Mouse (Mus musculus) cerebellum, postnatal 10 days (tissue): ENCODE results near the gene Uri1.

Experiments
- DNase-seq, 2 experiments: peaks; one replicate each; pipeline ENCODE4 v3.0.0; 2021; ENCODE audit warnings: mixed read lengths in 2 of 2

The Uri1 gene

DNA sequence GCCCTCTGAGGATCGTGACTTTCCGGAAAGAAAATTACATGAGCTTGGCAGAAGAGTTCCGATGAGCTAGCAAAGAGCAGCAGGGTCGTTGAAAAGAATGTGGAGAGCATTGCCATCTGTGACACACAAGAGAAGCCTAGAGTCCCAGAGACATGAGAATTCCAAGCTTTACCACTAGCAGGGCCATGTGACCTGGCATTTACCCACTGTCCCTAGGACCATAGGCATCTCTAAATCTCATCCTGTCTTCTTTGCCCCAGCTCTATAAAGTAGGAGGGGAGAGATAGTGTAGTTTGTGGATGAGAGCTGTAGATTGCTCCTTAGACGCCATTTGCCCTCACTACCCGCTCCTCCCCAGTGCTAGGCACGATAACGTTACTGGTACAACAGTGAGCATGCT lies at the start of gene Uri1:
Gene Uri1, minus strand, starts transcription at position 101 of the 400 bp plus-strand sequence.
- DNase-seq = no peak

DNA sequence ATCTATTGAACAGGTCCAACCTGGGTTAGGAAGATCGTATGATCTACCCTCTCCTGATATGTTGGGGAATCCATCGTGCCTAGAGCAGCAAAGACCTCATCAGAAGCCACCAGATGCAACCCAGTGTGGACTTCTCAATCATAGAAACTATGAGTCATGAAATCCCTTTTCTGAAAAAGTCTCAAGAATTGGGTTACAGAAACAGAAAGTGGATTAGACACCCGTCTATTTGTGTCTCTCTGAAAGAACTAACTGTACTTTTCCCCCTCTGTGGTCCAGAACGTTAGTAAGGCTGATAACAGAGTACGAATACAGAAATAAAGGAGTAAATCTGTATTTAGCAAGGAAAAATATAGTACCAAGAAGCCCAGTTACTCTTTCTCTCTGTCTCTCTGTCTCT lies 47.7 kb upstream of the Uri1 start:
- DNase-seq = no peak

DNA sequence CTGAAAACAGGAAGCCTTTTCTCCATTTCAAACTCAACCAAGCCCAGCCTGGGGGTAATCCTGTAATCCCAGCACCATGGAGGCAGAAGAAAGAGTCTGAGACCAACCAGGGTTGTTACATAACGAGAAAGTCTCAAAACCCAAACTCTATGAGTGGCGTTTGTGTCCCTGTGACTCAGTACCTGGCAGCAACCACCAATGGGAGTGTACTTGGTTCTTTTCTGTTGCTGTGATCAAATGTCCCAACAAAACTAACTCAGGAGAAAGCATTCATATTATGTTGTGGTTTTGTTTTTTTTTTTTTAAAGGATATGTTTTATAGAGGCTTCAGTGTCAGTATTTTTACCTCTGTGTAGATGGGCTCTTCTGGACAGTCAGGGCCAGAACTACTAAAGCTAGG lies 47.3 kb upstream of the Uri1 start:
- DNase-seq = no peak

DNA sequence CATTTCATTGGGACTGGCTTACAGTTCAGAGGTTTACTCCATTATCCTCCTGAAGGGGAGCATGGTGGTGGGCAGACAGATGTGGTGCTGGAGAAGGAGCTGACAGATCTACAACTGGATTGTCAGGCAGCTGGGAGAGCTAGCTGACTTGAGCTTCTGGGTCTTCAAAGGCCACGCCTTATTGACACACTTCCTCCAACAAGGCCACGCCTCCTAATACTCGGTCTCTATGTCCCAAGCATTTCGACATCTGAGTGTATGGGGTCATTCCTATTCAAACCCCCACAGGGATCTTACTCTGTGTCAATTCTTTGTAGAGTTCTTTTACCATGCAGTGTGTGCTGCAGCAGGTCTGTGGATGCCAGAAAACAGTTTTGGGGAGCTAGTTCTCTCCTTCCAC lies 41.1 kb upstream of the Uri1 start:
- DNase-seq = no peak

DNA sequence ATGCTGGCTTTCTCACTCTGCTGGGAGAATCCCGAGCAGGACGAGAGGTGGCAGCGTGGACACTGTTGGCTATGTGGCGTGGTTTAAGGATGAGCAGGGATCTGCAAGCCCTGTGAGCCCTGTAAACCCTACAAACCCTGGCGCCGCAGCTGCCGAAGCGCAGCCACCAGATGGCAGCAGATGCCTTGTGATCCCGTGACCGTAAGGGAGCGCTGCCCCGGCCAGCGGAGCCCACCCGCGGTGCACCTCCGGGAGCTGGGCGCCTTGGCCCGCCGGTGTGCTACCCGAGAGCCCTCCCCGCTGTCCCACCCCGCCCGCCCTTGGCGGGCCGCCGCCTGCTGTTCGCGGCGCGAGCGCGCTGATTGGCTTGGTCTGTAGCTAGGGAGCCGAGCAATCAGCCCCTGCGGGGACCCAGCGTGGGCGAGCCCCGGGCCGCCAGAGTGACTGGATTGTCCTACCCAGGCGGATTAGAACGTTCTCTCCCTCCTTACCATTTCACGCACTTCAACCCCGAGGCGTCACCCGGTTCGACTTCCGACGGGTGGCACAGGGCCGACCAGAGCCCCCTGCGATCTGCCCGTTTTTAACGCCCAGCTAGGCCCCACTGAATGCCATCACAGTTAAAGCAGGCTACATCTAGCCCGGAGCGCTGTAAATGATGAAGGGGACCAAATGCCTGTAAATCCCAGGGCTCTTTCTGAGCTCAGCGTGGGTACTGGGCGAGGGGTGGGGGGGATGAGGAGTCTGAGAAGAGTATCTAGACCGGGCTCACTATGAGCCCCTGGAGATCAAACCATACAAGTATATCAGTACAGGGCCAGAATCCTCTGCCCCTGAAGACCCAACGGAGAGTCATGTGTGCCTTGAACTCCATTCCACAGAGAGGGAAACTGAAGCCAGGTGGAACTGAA lies 38.0 kb upstream of the Uri1 start:
- DNase-seq = peak; percentile 94 to 95

DNA sequence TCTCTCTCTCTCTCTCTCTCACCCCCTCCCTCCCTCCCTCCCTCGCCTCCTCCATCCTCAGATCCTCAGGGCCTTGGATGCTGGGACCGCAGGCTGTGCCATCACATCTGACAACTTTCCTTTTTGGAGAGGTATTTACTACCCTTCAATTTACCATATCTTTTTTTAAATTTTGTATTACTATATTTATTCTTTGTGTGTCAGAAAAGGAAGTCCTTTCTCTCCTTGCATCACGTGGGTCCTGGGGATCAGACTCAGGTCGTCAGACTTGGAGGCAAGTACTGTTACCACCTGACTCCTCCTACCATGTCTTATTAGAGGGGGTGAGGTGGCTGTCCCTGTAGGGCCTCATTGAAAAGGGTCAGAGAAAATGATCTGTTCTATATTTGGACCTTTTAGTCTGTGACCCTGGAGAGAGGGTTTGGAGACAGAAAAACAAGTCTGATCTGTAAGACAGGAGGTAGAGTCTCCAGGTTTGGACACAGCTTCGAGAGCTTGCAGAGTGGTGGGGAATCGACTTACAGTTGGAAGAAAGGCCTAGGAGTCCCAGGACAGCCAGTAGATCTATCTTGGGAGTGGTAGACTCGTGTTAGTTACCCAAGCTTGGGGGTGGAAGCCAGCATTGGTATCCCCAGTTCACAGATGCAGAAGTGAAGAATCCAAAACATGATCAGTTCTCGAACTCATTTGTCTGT lies 36.4 kb upstream of the Uri1 start:
- DNase-seq = no peak

DNA sequence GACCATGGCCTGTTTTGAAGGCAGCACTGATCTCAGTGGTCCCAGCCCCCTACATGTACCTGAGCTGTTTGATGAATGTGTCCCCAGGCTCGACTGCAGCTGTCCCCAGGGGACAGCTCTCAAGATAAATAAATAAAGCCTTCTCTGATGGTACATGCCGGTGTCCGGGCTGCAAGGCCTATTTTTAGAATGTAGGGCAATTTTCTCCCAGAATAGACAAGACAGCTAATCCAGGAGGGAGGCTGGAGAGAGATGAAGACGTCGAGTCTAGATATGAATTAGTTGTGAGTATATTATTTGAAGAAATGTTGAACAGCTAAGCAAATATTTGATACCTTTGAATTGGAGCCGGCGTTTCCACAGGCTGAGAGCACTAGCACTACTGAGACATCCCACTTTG lies 35.7 kb upstream of the Uri1 start:
- DNase-seq = peak in 1 of 2 experiments; percentile 15

DNA sequence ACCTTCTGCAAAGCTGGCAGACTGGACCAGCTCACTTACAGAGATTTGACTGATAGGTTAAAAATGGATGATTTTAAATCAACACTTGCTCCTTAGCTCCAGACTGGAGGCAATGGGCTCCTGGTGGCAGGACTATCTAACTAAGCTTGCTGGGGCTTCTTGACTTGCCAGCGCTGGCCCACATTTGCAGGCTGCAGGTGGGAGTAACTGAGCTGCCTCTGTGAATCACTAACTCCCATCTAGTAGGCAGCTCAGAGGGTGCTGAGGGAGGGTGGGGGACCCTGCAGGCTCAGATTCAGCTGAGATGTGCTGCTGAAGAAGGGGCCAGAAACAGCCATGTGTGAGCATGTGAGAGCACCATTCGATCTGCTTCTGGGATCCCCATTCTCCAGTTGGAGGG lies 32.6 kb upstream of the Uri1 start:
- DNase-seq = no peak

DNA sequence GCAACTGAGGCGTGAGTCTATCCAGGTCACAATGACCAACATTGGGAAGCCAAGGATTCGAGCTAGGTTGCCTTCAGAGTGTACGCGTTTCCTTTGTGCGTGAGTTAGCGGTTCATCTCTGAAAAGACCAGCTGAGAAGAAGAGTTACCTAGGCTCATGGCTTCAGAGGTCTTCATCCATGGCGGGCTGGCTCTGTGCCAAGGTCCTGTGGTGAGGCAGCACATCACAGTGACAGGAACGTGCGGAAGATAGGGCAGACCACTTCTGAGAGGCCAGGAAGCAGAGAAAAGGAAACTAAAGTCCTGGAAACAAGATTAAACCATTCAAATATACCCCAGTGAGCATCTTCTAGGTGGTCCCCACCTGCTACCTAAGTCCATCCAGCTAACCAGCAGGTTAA lies 30.9 kb upstream of the Uri1 start:
- DNase-seq = peak; percentile 56 to 59

DNA sequence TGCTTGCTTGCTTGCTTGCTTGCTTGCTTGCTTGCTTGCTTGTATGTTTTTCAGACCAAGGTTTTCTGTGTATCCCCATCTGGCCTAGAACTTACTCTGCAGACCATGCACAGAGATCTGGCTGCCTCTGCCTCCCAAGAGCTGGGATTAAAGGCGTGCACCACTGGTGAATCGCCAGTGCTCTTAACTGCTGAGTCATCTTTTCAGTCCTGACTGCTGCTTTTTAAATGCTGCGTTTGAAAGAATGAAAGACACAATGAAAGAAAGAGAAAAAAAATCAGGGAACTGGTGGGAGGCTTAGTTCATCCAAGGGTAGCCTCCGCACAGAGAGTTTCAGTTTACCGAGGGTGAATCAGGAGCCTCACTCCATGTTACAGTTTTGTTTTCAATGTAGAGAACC lies 23.9 kb upstream of the Uri1 start:
- no peak for DNase-seq

DNA sequence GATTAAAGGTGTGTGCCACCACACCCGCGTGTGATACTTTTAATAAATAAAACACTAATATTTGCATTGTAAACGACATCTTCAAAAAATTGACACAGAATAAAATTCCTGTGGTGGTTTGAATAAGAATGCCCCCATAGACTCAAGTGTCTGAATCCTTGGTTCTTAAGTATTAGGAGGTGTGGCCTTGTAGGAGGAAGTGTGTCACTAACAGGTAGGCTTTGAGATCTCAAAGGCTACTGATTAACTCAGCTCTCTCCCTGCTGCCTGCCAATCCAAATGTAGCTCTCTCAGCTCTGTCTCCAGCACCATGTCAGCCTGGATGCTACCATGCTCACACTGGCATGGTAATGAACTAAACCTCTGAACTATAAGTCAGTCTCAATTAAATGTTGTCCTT lies 17.9 kb upstream of the Uri1 start:
- no peak for DNase-seq

DNA sequence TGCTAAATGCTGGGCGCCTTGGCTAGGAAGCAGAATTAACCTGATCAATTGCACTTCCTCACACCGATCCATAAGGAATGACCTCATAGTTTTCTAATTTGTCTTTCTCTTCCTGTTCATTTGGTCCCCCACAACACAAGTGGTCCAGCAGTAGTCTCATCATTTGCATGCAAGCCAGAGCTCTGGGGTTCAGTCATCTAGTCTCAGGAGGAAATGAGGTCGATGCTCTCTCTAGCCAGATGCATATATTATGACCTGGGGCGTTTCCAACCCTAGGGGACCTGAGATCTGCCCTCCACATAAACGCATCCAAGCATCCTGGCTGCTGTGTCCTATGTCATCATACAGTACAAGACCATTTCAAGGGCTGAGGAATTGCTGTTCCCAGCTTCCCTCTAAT lies 14.2 kb upstream of the Uri1 start:
- no peak for DNase-seq

DNA sequence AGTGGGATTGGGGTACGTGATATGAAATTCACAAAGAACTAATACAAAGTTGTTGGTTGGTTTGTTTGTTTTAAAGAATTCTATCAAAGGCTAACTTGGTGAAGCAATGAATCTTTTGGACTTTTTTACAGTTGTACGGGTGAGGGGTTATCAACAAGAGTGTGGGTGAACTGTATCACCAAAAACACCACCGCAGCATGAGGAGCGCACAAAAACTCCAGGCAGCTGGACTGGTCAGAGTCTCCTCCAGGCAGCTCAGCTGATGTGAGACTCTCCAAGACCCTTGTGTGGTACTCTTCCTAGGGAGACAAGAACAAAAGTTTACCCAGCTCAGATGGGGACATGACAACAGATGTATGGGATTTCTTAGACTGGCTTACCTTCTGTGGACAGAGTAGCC lies 7.8 kb upstream of the Uri1 start:
- no peak for DNase-seq

DNA sequence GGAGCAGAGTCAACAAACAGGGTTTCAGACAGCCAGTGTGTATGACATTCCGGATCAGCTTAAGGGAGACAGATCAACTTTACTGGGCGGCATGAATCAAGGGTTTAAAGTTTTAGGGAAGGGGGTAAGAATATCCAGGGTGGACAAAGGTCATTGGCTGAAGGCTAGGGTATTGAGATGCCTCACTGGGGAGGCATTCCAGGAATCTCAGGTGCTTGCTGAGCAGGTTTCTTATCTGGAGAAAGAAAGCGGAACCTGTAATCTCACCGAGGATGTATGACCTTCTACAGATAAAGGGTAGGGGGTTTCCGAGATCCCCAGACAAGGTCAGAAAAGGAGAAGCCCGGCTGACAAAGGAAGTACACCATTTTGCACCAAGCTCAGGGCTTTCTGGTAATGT lies 7.3 kb upstream of the Uri1 start:
- no peak for DNase-seq

DNA sequence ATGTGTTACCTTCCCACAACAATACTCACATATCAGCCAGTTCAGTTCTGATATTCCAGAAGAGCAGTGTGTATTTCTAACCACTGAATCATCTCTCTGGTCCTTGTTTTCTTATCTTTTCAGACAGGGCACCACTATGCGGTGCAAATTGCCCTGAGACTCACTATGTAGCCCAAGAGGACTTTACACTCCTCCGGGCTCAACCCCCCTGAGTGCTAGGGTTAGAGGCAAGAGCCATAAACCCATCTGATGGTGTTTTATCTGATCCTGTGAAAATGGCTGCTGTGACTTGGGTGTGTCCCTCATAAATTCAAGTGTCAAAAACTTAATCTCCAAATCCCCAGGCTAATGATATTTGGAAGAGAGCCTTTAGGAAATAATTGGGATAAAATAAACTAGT lies 6.6 kb upstream of the Uri1 start:
- DNase-seq = no peak

DNA sequence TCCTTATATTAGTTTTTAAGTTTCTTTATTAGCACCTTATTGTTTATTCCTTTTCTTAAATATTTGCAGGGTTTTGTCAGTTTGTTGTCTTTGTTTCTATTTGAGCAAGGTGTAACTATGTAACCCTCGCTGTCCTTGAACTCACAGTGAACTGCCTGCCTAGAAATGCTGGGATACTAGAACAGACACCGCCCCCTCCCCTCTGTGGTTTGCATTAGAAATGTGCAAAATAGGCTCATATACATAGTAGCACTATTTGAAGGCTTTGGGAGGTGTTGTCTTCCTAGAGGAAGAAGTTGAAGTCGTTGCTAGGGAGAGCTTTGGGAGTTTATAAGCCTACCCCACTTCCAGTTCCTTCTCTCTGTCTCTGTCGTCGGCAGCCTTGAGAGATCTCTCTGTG lies 5.7 kb upstream of the Uri1 start:
- no peak for DNase-seq

DNA sequence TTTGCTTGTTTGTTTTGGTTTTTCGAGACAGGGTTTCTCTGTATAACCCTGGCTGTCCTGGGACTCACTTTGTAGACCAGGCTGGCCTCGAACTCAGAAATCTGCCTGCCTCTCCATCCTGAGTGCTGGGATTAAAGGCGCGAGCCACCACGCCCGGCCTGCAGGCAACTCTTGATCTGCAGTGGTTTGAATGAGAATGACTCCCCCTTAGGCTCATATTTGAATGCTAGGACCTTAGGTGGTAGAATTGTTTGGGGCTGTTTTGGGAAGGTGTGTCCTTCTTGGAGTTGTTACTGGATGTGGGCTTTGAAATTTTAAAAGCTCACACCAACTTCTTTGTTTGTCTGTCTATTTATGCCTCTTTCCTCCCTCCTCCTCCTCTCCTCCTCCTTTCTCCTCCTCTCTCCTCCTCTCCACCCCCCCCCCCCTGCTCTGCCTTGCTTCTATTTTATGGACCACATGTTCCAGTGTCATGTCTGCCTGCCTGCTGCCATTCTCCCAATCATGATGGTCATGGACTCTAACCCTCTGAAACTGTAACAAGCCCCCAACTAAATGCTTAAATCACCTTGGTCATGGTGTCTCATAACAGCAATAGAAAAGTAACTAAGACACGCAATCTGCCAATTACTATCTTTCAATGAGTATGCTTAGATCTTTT lies 4.7 kb upstream of the Uri1 start:
- no peak for DNase-seq

DNA sequence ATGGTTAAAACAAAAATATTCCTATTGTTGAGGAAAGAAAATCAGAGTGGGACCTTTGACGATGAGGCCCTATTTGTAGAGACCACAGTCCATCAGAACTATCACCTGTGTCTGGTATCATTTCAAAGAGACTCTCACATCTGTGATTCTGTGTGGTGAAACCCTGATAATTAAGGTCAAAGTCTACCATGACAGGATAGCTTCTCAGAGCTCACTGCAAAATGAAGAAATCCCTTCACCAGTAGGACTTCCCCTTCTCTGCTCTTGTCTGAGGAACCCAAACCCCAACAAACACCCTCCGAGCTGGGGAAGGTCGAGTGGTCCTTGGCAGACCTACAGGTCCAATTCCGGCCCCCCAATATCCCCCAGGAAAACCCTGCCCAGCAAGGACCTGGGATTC lies 1.5 kb upstream of the Uri1 start:
- no peak for DNase-seq

DNA sequence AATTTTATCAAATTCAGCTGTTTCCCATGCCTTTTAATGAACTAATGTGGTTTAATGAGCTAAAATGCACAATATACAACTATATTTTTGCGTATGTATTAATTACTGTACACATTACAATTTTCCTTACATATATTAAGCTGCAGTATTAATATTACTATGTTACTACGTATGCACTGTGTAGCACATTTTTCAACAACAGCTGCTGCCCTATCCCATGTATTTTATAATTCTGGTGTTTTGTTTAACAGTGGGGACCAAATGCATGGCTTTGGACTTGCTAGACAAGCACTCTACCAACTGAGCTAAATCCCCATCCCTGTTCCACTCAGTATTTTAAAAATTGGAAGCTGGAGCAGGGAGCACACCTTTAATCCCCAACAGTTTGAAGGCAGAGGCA lies 3.6 kb downstream of the Uri1 start:
- no peak for DNase-seq

DNA sequence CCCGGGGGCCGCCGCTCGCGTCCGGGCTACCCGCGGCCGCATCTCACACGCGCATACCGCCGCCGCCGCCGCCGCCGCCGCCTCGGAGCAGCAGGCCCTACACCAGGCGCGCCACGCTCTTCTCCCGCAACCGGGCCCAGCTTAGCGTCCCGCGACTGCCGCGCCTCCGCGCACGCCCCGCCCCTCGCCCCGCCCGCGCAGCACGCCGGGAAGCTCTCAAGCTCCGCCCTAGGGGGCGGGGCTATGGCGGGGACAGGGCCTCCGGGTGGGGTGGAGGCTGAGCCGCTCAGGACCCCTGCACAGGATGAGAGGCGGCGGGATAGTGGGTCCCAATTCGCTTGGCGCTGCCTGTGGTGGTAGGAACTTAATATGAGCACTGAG lies 4.0 kb downstream of the Uri1 start:
- DNase-seq = peak; percentile 97

DNA sequence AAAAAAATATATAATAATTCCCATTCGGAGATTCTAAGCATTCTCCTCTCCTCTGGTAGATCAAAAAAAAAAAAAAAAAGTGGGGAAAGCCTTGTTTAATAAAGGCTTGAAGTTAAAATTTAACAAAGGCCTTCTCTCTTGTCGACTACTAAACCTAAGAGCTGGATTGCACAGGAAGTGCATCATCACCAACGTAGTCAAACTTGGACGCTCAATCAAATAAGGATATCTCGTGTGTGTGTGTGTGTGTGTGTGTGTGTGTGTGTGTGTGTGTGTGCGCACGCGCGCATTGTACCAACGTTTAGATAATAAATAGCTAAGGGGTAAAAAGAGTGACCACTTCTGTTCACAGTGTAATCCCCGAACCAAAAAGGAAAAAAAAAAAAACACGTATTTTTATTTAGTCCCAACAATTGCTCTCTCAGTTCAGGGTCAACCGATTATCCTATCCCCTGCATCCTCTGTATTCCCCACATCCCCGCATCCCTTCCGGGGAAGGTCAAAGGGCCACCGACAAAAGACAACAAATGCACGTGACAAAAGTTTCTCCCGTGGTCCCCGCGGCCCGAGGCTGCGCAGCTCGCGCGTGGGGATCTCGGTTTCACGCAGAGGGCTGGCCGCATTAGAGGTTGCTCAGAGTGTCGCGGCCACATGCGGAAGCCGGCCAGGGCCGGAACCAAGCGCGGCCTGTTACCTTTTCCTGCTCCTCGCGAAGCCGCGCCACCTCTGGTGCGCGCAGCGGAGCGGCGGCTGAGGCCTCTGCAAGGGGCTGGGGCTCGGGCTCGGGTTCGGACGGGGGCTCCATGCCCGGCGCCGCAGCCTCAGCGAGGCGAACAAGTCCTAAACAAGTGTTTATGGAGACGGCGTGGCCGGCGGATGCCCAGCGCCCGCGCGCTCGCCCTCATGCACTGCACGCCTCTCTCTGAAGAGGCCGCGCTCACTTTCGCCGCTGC lies 4.7 kb downstream of the Uri1 start:
- peak; percentile 73 to 76 for DNase-seq

DNA sequence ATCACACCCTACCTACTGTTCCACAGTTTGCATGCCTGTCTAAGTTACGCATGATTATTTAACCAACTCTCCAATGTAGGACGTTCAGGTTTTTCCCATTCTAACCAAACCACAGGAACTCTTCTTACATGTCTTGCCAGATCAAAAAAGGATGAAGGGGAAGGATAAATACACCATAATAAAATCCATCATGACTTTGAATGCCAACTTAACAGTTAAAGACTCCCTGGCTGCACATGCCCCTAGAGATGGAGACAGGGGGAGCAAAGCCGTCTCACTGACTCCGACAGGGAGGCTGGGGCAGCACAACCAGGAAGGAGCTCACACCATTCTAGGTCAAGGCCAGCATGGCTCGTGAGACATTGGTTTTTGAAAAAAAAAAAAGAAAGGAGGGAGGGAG lies 8.0 kb downstream of the Uri1 start:
- DNase-seq = no peak

DNA sequence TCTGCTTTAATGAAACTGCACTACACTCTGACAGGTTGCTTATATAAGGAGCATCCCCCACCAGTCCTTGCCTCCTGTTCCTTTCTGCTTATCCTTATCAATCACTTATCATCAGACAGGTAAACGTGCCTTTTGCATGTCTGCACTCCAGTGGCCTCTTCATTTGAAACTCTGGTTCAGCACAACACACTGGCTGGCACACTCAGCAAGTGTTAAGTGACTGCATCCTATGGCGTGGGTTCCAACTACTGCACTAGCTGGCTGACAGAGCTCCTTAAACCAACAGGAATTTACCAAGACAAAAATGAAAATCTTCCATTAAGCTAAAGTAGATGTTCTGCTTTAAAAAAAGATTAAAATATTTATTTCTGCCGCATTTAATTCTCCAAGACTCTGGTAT lies 9.4 kb downstream of the Uri1 start:
- no peak for DNase-seq
